Mouse (Mus musculus) megakaryocyte-erythroid progenitor cell, adult 5-6 weeks (primary cell): ENCODE results near the gene Ift122. TPM values are rescaled to one million over a fixed set of nuclear protein-coding genes. Genes with fewer than 3 reads are reported as not detected.
"Not testable (repeated sequence)": the region's sequence is repeated elsewhere in the genome, so short reads cannot be mapped to it uniquely, and the experiment has no call there.

Experiments
- ATAC-seq: replicated peaks from 2 replicates; pipeline ENCODE4 v1.8.0; 2016; ENCODE audit warnings: mild to moderate bottlenecking, inconsistent platforms; ENCODE audit not compliant: severe bottlenecking, poor library complexity, low FRiP score, low TSS enrichment
- total RNA-seq, 2 experiments: library from RNA; stranded (forward) in 1 of 2; stranded (reverse) in 1 of 2; fragments of 200-1000, 215-1000 nt in 1 of 2; fragments of >200 nt in 1 of 2; fragmentation: Nextera tagmentation in 1 of 2; gene quantifications; 2 replicates each; pipeline ENCODE4 v1.2.3; 2014 to 2017

Gene Ift122
- total RNA-seq, 2 experiments from 2014 or later, result 1.8 to 2.3 TPM

DNA sequence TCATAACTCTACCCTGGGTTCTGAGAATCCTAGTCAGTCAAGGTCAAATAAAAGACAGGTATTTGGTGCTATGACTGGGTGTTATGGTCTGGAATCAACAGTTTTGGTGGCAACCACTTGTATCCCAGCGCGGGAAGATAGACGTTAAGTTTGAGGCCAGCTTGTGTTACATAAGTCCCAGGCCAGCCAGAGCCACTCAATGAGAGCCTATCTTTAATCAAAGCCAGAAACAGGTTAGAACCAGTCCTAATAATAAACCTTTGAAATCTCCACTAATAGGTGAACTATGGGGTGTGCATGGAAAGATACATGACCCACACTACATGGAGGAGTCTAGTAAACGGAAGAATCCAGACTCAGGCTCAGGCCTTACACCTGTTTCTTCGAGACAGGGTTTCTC is 14.5 kb upstream of the Ift122 start:
- no peak for ATAC-seq

- ATAC-seq, result no peak
Measured at GRCm38 (mm10) chr6:115845006-115845405, 8.3 kb upstream of the Ift122 start.

DNA sequence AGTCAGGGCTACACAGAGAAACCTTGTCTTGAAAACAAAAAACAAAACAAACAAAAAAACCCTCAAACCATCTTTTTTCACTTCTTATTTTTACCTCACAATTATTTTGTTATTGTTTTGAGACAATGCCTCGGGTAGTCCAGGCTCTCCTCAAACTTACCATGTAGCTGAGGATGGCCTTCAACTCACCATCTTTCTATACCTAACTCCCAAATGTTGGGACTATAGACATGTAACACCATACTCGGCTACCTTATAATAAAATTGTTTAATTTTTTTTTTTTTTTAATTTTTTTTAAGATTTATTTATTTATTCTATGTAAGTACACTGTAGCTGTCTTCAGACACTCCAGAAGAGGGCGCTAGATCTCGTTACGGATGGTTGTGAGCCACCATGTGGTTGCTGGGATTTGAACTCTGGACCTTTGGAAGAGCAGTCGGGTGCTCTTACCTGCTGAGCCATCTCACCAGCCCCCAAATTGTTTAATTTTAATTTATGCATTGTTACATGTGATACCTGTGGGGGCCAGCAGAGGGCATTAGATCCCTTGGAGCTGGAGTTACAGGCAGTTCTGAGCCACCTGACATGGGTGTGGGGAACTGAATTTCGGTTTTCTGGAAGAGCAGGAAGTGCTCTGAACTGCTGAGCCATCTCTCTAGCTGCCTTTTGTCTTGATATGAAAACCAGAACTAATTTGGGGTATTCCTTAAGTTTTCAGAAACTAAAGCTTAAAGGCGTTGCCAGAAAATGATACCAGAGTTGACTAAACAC is 6.4 kb upstream of the Ift122 start:
- ATAC-seq, result peak; percentile 74

DNA sequence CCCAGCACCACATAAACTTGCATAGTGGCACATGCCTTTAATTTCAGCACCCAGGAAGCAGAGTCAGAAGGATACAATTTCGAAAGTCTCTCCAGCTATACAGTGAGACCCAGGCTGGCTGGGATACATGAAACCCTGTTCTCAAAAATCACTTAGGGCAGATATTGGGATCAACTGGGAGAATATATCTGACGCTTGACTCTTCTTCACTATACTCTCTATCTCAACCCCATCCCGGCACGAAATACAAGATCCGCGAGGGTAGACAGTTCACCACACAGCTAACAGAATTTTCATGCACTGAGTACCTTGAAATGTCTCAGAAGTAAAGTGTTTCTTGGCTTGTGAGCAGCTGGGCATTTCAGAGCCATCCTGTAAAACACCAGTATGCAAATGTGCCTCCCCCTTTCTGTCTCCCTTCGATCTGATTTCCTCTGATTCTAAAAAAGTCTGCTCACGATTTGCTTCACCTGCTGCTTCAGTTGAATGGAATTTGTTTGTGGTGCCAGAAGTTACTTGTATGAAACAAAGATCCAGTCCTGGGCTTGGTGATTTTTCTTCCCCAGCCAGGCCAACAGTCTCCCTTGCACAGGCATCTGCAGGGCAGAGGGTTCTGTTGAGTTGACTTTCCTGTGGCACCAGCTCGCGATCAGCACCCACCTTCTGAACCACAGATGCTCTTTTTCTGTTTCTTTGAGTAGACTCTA is 4.5 kb upstream of the Ift122 start:
- no peak for ATAC-seq

DNA sequence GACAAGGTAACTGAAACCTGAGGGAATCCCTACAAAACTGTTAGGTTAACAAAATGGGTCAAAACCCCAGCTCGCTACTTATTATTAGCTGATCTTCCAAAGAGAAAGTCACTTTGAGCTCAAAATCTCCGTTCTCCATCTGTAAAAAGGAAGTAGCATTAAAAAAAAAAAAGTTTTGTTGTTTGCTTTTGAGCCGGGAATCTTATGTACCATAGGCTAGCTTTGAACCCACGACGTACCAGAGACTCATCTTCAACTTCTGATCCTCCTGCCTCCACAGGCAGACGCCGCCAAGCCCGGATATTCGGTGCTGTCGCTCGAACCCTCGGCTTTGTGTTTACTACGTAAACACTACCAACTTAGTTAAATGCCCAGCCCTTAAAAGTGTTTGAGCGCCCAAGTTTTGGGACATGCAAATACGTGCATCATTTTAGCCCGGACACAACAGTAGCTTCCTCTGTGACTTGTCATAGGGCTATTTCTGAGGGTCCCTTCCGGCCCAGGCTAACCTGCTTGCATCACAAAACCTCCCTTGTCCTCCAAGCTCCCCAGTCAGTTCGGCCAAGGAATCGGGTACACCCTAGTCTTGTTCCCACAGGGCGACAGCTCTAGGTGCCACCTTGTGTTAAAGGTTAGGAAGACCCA is 702 bp upstream of the Ift122 start:
- no peak for ATAC-seq

GRCm38 (mm10) chr6:115853985-115854384 is 715 bp downstream of the Ift122 start:
- no peak for ATAC-seq

DNA sequence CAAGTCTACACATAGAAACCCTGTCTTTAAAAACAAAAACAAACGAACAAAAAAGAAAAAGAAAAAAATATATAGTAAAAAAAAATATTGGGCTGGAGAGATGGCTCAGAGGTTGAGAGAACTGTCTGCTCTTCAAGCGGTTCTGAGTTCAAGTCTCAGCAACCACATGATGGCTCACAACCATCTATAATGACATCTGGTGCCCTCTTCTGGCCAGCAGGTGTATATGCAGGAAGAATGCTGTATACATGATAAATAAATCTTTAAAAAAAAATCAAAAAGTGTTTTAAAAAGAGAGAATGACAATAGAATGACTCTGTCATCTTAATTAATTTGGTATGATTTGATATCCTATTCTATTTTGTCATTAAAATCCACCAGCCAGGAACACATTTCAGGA is 1.2 kb downstream of the Ift122 start:
- ATAC-seq, result no peak

GRCm38 (mm10) chr6:115855733-115856360 is 2.6 kb downstream of the Ift122 start:
- no peak for ATAC-seq

- no peak for ATAC-seq
Measured at GRCm38 (mm10) chr6:115856361-115856745, 3.1 kb downstream of the Ift122 start.

- no peak for ATAC-seq
Measured at GRCm38 (mm10) chr6:115859258-115859657, 6.0 kb downstream of the Ift122 start.

DNA sequence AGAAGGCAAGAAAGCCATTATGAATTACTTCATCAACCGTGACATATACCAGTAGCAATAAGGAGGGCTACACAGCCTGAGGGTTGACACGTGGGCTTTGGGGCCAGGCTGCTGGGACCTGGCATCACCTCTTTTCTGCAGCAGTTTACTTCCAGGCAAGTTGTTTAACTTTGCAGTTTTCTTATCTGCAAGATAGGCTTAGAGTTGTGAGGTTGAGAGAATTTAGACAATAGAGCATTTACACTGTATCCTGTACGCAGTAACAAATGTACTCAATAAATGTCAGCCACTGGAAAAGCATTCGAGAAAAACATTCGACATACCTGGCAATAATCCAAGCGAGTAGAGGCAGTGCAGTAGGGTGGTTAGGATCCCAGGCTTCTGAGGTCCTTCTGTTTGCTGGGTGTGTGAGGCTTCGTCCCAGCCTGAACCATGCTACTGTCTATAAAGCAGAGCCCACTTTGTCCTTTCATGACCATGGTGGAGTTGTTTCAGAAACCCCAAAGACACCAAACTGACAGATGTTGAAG is 6.8 kb downstream of the Ift122 start:
- no peak for ATAC-seq

DNA sequence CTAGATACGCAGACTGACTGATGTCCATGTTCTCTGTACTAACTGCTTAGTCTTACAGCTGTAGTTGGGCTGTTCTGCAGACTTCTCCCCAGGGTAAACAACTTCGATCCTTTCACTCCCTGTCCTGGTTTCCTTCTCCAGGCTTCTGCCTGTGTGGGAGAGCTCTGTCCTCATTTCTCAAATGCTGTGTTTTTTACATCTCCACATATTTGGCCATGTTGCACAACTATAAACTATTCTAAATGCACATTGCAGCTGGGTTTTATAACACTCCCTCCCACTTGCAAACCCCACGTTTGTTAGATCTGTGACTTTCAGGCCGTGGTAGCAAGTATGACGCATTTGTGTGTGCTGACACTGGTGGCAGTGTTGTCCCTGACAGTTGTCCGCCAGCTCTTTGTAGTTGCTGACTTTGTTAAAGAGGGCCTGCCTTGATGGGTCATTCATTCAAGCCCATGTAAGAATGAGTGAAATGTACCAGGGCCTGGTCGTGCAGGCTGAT is 10.1 kb downstream of the Ift122 start:
- no peak for ATAC-seq

- ATAC-seq, result no peak
Measured at GRCm38 (mm10) chr6:115865246-115865645, 12.0 kb downstream of the Ift122 start.

DNA sequence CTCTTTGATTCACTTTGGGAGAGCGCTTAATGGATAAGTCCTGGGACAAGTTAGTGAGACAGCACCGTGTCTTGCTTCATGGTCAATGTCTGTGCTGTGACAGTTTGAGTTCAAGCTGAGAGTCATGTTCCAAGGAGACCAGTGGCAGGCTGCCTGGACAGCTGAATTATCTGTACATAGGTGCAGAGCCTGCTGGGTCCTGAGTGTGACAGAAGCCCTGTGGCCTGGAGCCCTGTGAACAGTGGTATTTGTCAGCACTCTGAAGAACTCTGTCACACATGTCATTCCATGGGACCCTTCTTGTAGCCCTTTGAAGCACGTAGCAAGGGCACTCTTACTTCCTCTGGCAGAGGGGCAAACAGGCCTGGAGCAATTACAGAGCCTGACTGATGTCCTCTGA is 13.9 kb downstream of the Ift122 start:
- ATAC-seq, result not testable (repeated sequence)

GRCm38 (mm10) chr6:115871318-115871717 is 18.0 kb downstream of the Ift122 start:
- ATAC-seq, result not testable (repeated sequence)

GRCm38 (mm10) chr6:115877239-115877638 is 24.0 kb downstream of the Ift122 start:
- no peak for ATAC-seq

GRCm38 (mm10) chr6:115878694-115879093 is 25.4 kb downstream of the Ift122 start:
- no peak for ATAC-seq

- no peak for ATAC-seq
Measured at GRCm38 (mm10) chr6:115879736-115880135, 26.5 kb downstream of the Ift122 start.

GRCm38 (mm10) chr6:115880751-115881150 is 27.5 kb downstream of the Ift122 start:
- ATAC-seq, result no peak

DNA sequence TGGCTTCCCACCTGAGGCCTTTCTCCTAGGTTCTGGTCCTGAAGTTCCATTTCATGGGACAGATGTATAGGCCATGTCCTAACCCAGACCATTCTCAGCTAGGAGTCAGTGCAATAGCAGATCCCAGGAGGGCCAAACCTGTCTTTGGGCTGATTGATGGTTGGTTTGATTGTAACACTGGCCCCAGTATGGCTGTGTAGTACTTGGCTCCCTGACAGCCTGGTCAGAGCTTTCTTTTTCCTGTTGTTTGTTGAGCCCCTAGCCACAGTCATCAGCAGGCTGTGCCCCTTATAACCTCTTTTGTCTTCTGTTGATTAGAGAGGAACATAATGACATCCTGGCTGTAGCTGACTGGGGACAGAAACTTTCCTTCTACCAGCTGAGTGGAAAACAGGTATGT is 30.7 kb downstream of the Ift122 start:
- ATAC-seq, result no peak
